8 mouse cellular contexts compared by ENCODE assay signal in genomic region chr13:58274259-58274991, GRCm38 (mm10). TPM values are rescaled to one million over a fixed set of nuclear protein-coding genes. Genes with fewer than 3 reads are reported as not detected.
A peak's percentile ranks its signal among the peaks of the same experiment; 100 is the strongest.
DNase-seq lines count a peak whose midpoint lies in the region; ATAC-seq and TF ChIP-seq lines count a peak whose summit lies in the region.

No protein-coding gene starts in this region.

- peak; percentile 73 for ATAC-seq in forebrain, embryonic 13.5 days
- peak; percentile 86 for ATAC-seq in lung, embryonic 15.5 days (ENCODE audit: borderline replicate concordance, extremely low read depth, low FRiP score, low TSS enrichment)

- WGBS in forebrain, embryonic 13.5 days, result under 1% methylated on average over 74 of the region's 84 CpGs
- WGBS in lung, embryonic 15.5 days, result under 1% methylated on average over 82 of the region's 84 CpGs

- no peak for TF ChIP-seq POLR2A in ES-Bruce4 (IDR thresholded peaks at IDR 0.05; ENCODE audit: insufficient read depth, low read length)

- H3K4me1 ChIP-seq in ES-Bruce4 (ENCODE audit: control insufficient read depth, insufficient read depth, low read length), result no peaks in the 10 kb centered on the region
- peaks cover 22% of the 10 kb centered on the region for H3K4me1 ChIP-seq in forebrain, embryonic 13.5 days
- peaks cover 13% of the 10 kb centered on the region; the same call in 1 of the 2 replicates for H3K4me1 ChIP-seq in lung, embryonic 15.5 days

- no peaks in the 10 kb centered on the region for H3K9me3 ChIP-seq in ES-Bruce4 (replicated peaks; ENCODE audit: control insufficient read depth, insufficient read depth, low read length, poor library complexity, severe bottlenecking)
- H3K9me3 ChIP-seq in forebrain, embryonic 13.5 days (replicated peaks), result no peaks in the 10 kb centered on the region
- H3K9me3 ChIP-seq in lung, embryonic 15.5 days, result no peaks in the 10 kb centered on the region

- intact Hi-C loops in heart, postnatal 10 days (cut with DNase I), result loop anchor here (5.0 kb wide), 1 partner anchor 57 kb away; the partner anchor contains the start of gene Ubqln1

- peak overlapping the region; percentile 67 for H3K4me3 ChIP-seq in ES-Bruce4 (ENCODE audit: low read depth, low read length)
- peak overlapping the region; percentile 84 for H3K4me3 ChIP-seq in forebrain, embryonic 13.5 days
- peak overlapping the region; percentile 76 for H3K4me3 ChIP-seq in layer of hippocampus, adult 2 months
- H3K4me3 ChIP-seq in lung, embryonic 15.5 days, result peak overlapping the region; percentile 91

- peak overlapping the region; percentile 70 for H3K9ac ChIP-seq in ES-Bruce4 (ENCODE audit: low read depth, poor library complexity, severe bottlenecking)
- peak overlapping the region; percentile 91 for H3K9ac ChIP-seq in forebrain, embryonic 13.5 days
- peak overlapping the region; percentile 73 for H3K9ac ChIP-seq in lung, embryonic 15.5 days

- peak overlapping the region; percentile 76 for H3K4me2 ChIP-seq in forebrain, embryonic 13.5 days
- peak overlapping the region; percentile 87 for H3K4me2 ChIP-seq in lung, embryonic 15.5 days

- TF ChIP-seq EP300 in ES-Bruce4 (IDR thresholded peaks at IDR 0.05; ENCODE audit: insufficient read depth, low read depth, low read length), result no peak

- no peak for TF ChIP-seq CTCF in ES-Bruce4 (IDR thresholded peaks at IDR 0.05; ENCODE audit: low read depth, low read length)
- TF ChIP-seq CTCF in layer of hippocampus, adult 2 months (conservative IDR thresholded peaks at IDR 0.05), result peak; percentile 16

- no peaks in the 10 kb centered on the region for H3K36me3 ChIP-seq in ES-Bruce4 (ENCODE audit: control insufficient read depth, insufficient read depth, low read length, poor library complexity, severe bottlenecking)
- no peaks in the 10 kb centered on the region for H3K36me3 ChIP-seq in forebrain, embryonic 13.5 days (ENCODE audit: poor library complexity, severe bottlenecking)
- H3K36me3 ChIP-seq in lung, embryonic 15.5 days, result no peaks in the 10 kb centered on the region

- DNase-seq in c-Kit-positive CD71-positive TER-119-negative erythroid progenitor cells, embryonic 14.5 days (ENCODE audit: low read depth), result peak; percentile 36
- DNase-seq in heart, postnatal 10 days, result peak; percentile 79 to 80
- DNase-seq in layer of hippocampus, adult 2 months (ENCODE audit: low spot score in 2 of 2), result peak; percentile 16 to 22
- DNase-seq in retina, adult 2 months (ENCODE audit: low read depth, low spot score), result peak; percentile 62
- peak; percentile 57 for DNase-seq in thymus, postnatal 25 days

- peaks cover 5% of the 10 kb centered on the region for H3K27me3 ChIP-seq in ES-Bruce4 (ENCODE audit: control insufficient read depth, insufficient read depth, low read length, poor library complexity, severe bottlenecking)
- no peaks in the 10 kb centered on the region for H3K27me3 ChIP-seq in forebrain, embryonic 13.5 days
- 0 out of 2 replicates have a peak, but pooled peaks cover 6% of the 10 kb centered on the region for H3K27me3 ChIP-seq in lung, embryonic 15.5 days

- H3K27ac ChIP-seq in ES-Bruce4 (ENCODE audit: insufficient read depth, low read length), result no peak overlapping the region
- peak overlapping the region; percentile 89 for H3K27ac ChIP-seq in forebrain, embryonic 13.5 days
- H3K27ac ChIP-seq in layer of hippocampus, adult 2 months, result peak overlapping the region; percentile 52
- peak overlapping the region; percentile 78 for H3K27ac ChIP-seq in lung, embryonic 15.5 days

RNA-seq across cellular contexts. Expression of gene Gkap1, which starts 1.1 kb away (rescaled TPM):
- polyA plus RNA-seq in ES-Bruce4 (2011; ENCODE audit: insufficient read depth, insufficient read length, low read depth, missing spikeins), result 41.8 and 44.2 TPM in 2 replicates
- 32.0 and 34.6 TPM in 2 replicates for polyA plus RNA-seq in forebrain, embryonic 13.5 days (2015; fragmentation: Nextera tagmentation; extraction: Ambion mirVana)
- 10 to 100 TPM; 25.7 to 26.4 TPM for total RNA-seq in heart, postnatal 10 days (2021)
- 10 to 100 TPM; 21.6 to 22.0 TPM for total RNA-seq in layer of hippocampus, adult 2 months (2021)
- polyA plus RNA-seq in lung, embryonic 15.5 days (2015; fragmentation: Nextera tagmentation; extraction: Ambion mirVana), result 22.7 and 23.6 TPM in 2 replicates

RNA-seq across cellular contexts. Expression of gene Ubqln1, which starts 59.0 kb away (rescaled TPM):
- 176 and 182 TPM in 2 replicates for polyA plus RNA-seq in ES-Bruce4 (2011; ENCODE audit: insufficient read depth, insufficient read length, low read depth, missing spikeins)
- 123 TPM in 2 replicates for polyA plus RNA-seq in forebrain, embryonic 13.5 days (2015; fragmentation: Nextera tagmentation; extraction: Ambion mirVana)
- 10 to 100 TPM; 64.2 to 65.1 TPM for total RNA-seq in heart, postnatal 10 days (2021)
- total RNA-seq in layer of hippocampus, adult 2 months (2021), result 100 to 1,000 TPM; 139 to 143 TPM
- polyA plus RNA-seq in lung, embryonic 15.5 days (2015; fragmentation: Nextera tagmentation; extraction: Ambion mirVana), result 99.4 and 101 TPM in 2 replicates

Comparison
In these comparisons a context has a peak if more than half of its experiments do, and no peak if none do; other contexts are left out.
1. DNase-seq: peak in every context shown above with its lines; median percentile 80 in heart, postnatal 10 days; 62 in retina, adult 2 months; 57 in thymus, postnatal 25 days; 36 in c-Kit-positive CD71-positive TER-119-negative erythroid progenitor cells, embryonic 14.5 days; 19 in layer of hippocampus, adult 2 months.